Mouse (Mus musculus): ENCODE data around the gene Nup210l. TPM values are rescaled to one million over a fixed set of nuclear protein-coding genes. Genes with fewer than 3 reads are reported as not detected.

Nup210l gene
- polyA plus RNA-seq, 1 experiment, result 0.38 TPM

DNA sequence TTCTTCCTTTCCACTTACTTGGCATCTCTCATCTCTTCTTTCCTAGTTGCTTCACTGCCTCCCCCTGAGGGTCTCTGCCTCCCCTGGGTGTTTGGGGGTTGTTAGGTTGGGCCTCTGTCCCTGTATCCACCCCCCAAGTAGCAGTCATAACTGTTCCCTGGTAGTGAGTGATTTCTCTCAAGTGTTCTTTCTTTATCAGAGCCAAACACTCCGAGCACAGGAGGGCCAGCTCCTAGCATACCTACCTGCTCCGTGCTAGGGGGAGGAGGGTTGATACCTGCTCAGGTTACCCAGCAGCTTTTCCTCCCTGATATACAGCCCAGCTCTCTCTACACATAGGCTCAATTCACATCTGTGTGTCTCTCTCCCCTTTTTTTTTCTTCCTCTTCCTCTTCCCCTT lies 15.3 kb upstream of the Nup210l start:
- Histone ChIP-seq H3K4me3 (ENCODE audit: insufficient read depth, low read length) (no peak overlapping the region), H3K27ac (ENCODE audit: insufficient read depth, low read length) (no peak overlapping the region), H3K4me1 (ENCODE audit: control insufficient read depth, insufficient read depth, low read length) (peaks cover 8% of the 10 kb centered on the region)
- TF ChIP-seq CTCF (IDR thresholded peaks at IDR 0.05; ENCODE audit: extremely low read depth, insufficient read depth, low read length) (no peak), POLR2A (IDR thresholded peaks at IDR 0.05; ENCODE audit: extremely low read depth, insufficient read depth, low read length) (no peak)

- no peaks in the 10 kb centered on the region for H3K4me1 ChIP-seq (ENCODE audit: control insufficient read depth, insufficient read depth, low read length)
These were observed 13.0 kb upstream of the Nup210l start for GRCm38 (mm10) chr3:90090892-90091291.

DNA sequence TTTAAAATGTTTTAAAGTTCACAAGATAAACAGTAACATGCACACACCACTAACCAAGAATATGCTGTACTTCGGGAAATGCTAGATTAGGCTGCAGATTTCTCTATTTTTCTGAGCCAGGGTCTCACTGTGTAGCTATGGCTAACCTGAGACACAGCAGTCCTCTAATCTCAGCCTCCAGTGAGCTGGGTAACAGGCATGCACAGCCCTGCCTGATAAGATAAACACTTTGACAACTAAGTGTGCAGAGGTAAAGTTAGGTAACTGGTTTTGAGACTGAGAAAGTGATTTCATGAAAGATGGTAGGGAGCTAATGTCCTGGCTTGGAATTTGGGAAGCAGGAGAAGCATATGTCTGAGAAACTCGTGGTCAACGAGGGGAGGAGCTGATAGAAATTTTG lies 9.5 kb upstream of the Nup210l start:
- TF ChIP-seq CTCF (IDR thresholded peaks at IDR 0.05; ENCODE audit: extremely low read depth, insufficient read depth, low read length) (no peak), POLR2A (IDR thresholded peaks at IDR 0.05; ENCODE audit: extremely low read depth, insufficient read depth, low read length) (no peak)
- Histone ChIP-seq H3K4me3 (ENCODE audit: insufficient read depth, low read length) (no peak overlapping the region), H3K4me1 (ENCODE audit: control insufficient read depth, insufficient read depth, low read length) (no peaks in the 10 kb centered on the region), H3K27ac (ENCODE audit: insufficient read depth, low read length) (no peak overlapping the region)

More at GRCm38 (mm10) chr3:90090892-90091291, 13.0 kb upstream of the Nup210l start:
- TF ChIP-seq POLR2A (IDR thresholded peaks at IDR 0.05; ENCODE audit: extremely low read depth, insufficient read depth, low read length) (no peak), CTCF (IDR thresholded peaks at IDR 0.05; ENCODE audit: extremely low read depth, insufficient read depth, low read length) (no peak)
- no peak overlapping the region for H3K4me3 ChIP-seq (ENCODE audit: insufficient read depth, low read length)
- H3K27ac ChIP-seq (ENCODE audit: insufficient read depth, low read length), result no peak overlapping the region

- H3K4me1 ChIP-seq (ENCODE audit: control insufficient read depth, insufficient read depth, low read length), result no peaks in the 10 kb centered on the region
- TF ChIP-seq POLR2A (IDR thresholded peaks at IDR 0.05; ENCODE audit: extremely low read depth, insufficient read depth, low read length) (no peak), CTCF (IDR thresholded peaks at IDR 0.05; ENCODE audit: extremely low read depth, insufficient read depth, low read length) (no peak)
- H3K27ac ChIP-seq (ENCODE audit: insufficient read depth, low read length), result no peak overlapping the region
- no peak overlapping the region for H3K4me3 ChIP-seq (ENCODE audit: insufficient read depth, low read length)
These were observed 6.0 kb upstream of the Nup210l start for GRCm38 (mm10) chr3:90097928-90098327.

DNA sequence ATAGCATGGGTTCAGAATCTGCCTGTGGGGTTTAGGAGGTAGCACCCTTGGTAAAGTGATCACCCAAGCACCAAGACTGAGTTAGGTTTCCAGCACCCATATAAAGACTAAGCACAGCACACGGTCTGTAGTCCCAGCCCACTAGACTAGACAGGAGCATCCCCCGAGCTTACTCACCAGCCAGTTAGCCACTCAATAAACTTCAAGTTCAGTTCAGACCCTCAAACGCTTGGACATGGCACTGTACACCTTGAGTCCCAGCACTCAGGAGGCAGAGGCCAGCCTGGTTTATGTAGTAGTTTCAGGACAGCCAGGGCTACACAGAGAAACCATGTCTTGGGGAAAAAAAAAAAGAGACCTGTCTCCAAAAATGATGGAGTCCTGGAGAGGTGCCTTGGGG lies 2.9 kb upstream of the Nup210l start:
- Histone ChIP-seq H3K4me3 (ENCODE audit: insufficient read depth, low read length) (no peak overlapping the region), H3K27ac (ENCODE audit: insufficient read depth, low read length) (no peak overlapping the region), H3K4me1 (ENCODE audit: control insufficient read depth, insufficient read depth, low read length) (no peaks in the 10 kb centered on the region)
- TF ChIP-seq CTCF (IDR thresholded peaks at IDR 0.05; ENCODE audit: extremely low read depth, insufficient read depth, low read length) (no peak), POLR2A (IDR thresholded peaks at IDR 0.05; ENCODE audit: extremely low read depth, insufficient read depth, low read length) (no peak)

DNA sequence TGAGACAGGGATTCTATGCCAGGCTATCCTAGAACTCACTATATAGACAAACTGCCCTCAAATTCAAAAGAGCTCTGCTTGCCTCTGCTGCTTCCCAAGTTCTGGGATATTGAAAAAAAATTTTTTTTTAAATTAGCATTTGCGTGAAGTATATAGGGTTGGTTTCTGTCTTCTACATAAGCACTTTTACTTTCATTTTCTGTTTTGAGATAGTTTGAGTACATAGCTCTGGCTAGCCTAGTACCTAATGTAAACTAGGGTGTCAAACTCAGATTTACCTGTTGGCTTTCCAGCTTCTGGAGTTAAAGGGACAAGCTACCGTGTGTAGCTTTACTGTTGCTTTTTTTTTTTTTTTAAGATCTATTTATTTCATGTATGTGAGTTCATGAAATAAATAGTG lies 2.3 kb upstream of the Nup210l start:
- H3K27ac ChIP-seq (ENCODE audit: insufficient read depth, low read length), result no peak overlapping the region
- H3K4me1 ChIP-seq (ENCODE audit: control insufficient read depth, insufficient read depth, low read length), result no peaks in the 10 kb centered on the region
- TF ChIP-seq POLR2A (IDR thresholded peaks at IDR 0.05; ENCODE audit: extremely low read depth, insufficient read depth, low read length), result no peak
- no peak for TF ChIP-seq CTCF (IDR thresholded peaks at IDR 0.05; ENCODE audit: extremely low read depth, insufficient read depth, low read length)
- H3K4me3 ChIP-seq (ENCODE audit: insufficient read depth, low read length), result no peak overlapping the region

DNA sequence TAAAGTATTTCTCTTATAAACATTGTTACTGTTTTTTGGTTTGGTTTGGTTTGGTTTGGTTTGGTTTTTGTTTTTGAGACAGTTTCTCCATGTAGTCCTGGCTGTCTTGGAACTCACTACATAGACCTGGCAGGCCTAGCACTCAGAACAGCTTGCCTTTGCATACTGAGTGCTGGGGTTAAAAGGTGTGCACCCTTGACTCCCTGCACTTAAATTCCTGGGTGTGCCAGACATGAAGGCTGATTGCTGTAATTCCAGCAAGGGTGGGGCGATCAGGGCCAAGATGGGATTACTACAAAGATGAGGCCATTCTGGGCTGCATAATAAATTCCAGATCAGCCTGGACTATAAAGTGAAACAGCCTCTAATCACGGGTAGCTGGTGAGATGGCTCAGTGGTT lies 1.7 kb upstream of the Nup210l start:
- Histone ChIP-seq H3K27ac (ENCODE audit: insufficient read depth, low read length) (no peak overlapping the region), H3K4me1 (ENCODE audit: control insufficient read depth, insufficient read depth, low read length) (no peaks in the 10 kb centered on the region), H3K4me3 (ENCODE audit: insufficient read depth, low read length) (no peak overlapping the region)
- TF ChIP-seq POLR2A (IDR thresholded peaks at IDR 0.05; ENCODE audit: extremely low read depth, insufficient read depth, low read length) (no peak), CTCF (IDR thresholded peaks at IDR 0.05; ENCODE audit: extremely low read depth, insufficient read depth, low read length) (no peak)

DNA sequence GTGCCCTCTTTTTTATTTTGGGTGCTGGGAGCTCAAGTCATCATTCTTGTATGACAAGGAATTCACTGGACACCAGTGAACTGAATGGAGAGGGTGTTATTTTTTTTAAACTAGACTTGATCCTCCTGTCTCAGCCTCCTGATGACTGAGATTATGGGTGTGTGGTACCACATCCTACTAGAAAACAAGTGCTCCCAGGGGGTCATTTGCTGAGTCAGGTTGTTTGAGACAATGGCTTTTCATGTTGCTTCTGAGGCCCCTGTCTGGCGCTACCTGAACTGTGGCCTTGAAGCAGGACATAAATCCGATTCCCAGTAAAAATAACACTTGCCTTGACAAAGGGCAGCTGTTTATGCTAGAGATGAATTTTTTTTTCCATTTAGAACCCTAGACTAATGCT lies 756 bp upstream of the Nup210l start:
- Histone ChIP-seq H3K4me3 (ENCODE audit: insufficient read depth, low read length) (no peak overlapping the region), H3K27ac (ENCODE audit: insufficient read depth, low read length) (no peak overlapping the region), H3K4me1 (ENCODE audit: control insufficient read depth, insufficient read depth, low read length) (no peaks in the 10 kb centered on the region)
- TF ChIP-seq POLR2A (IDR thresholded peaks at IDR 0.05; ENCODE audit: extremely low read depth, insufficient read depth, low read length), result no peak
- TF ChIP-seq CTCF (IDR thresholded peaks at IDR 0.05; ENCODE audit: extremely low read depth, insufficient read depth, low read length), result no peak

DNA sequence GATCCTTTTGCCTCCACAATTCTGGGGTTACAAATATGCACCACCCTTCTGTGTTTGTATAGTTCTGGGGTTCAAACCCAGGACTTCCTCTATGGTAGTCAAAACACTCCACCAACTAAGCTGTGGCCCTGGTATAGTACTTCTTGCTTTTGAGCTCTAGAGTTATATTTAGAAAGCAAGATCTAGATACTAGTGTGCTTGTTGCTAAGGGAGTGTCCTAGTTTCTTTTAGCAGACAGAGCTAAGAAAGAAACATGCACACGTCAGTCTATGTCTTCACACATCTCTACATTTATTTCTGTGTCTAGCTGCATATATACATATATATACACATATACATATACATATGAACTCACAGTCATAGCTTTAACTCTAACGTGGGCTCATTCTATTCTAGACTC lies 7.8 kb downstream of the Nup210l start:
- Histone ChIP-seq H3K4me3 (ENCODE audit: insufficient read depth, low read length) (no peak overlapping the region), H3K4me1 (ENCODE audit: control insufficient read depth, insufficient read depth, low read length) (no peaks in the 10 kb centered on the region), H3K27ac (ENCODE audit: insufficient read depth, low read length) (no peak overlapping the region)
- TF ChIP-seq POLR2A (IDR thresholded peaks at IDR 0.05; ENCODE audit: extremely low read depth, insufficient read depth, low read length) (no peak), CTCF (IDR thresholded peaks at IDR 0.05; ENCODE audit: extremely low read depth, insufficient read depth, low read length) (no peak)

DNA sequence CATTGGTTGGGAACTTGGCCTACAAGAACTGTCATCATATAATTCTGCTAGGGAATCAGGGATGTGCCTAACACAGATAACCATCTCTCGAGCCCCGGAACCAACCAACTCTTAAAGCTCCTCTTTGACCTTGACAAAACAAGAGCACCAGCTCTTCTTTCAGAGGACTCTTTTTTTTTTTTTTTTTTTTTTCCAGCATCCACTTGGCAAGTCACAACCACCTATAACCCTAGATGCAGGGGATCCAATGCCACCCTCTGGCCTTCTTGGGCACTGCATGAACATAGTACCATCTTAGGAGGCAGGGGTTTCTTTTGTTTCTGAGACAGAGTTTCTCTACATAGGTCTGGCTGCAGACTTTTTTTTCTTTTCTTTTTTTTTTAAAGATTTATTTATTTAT lies 10.4 kb downstream of the Nup210l start:
- H3K27ac ChIP-seq (ENCODE audit: insufficient read depth, low read length), result no peak overlapping the region
- H3K4me3 ChIP-seq (ENCODE audit: insufficient read depth, low read length), result no peak overlapping the region
- TF ChIP-seq POLR2A (IDR thresholded peaks at IDR 0.05; ENCODE audit: extremely low read depth, insufficient read depth, low read length) (no peak), CTCF (IDR thresholded peaks at IDR 0.05; ENCODE audit: extremely low read depth, insufficient read depth, low read length) (peak; percentile 13; the same call in 1 of the 2 replicates)
- H3K4me1 ChIP-seq (ENCODE audit: control insufficient read depth, insufficient read depth, low read length), result no peaks in the 10 kb centered on the region

DNA sequence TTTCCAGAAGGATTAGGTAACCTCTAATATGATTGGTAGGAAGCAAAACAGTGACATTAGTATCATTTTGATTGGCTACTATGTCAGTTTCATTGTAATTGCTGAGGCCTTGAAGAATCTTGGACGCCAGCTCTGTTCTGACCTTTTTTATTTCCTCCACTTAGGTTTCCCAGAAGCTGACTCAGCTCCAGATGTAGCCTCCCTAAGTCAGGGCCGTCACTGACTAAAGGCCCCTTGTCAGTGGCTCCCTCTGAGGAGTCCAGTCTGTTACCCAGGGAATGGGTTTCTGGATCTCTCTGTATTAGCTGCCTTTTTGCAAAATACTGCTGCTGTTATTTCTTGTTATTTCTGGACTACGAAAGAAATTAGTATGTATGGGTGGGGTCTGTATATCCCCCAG lies 11.6 kb downstream of the Nup210l start:
- TF ChIP-seq CTCF (IDR thresholded peaks at IDR 0.05; ENCODE audit: extremely low read depth, insufficient read depth, low read length), result no peak
- no peak for TF ChIP-seq POLR2A (IDR thresholded peaks at IDR 0.05; ENCODE audit: extremely low read depth, insufficient read depth, low read length)
- Histone ChIP-seq H3K4me1 (ENCODE audit: control insufficient read depth, insufficient read depth, low read length) (no peaks in the 10 kb centered on the region), H3K27ac (ENCODE audit: insufficient read depth, low read length) (no peak overlapping the region), H3K4me3 (ENCODE audit: insufficient read depth, low read length) (no peak overlapping the region)

All from cortical plate, adult 2 months (tissue).